Mouse (Mus musculus) embryonic facial prominence, embryonic 15.5 days (tissue): ENCODE results near the gene Fgfr3. TPM values are rescaled to one million over a fixed set of nuclear protein-coding genes. Genes with fewer than 3 reads are reported as not detected.

Experiments used
- ATAC-seq: fragments of 200-750 bp; cut with Nextera tagmentation; 2 replicates; pipeline ENCODE4 v1.8.0; 2017; ENCODE audit warnings: low read depth, moderate TSS enrichment; ENCODE audit not compliant: insufficient number of reproducible peaks, low FRiP score, low TSS enrichment
- H3K27ac ChIP-seq: fragments of 300-500 bp; sonication (generic); replicated peaks from 2 replicates; pipeline ENCODE4 v1.5.1; 2015; ENCODE audit warnings: mild to moderate bottlenecking, inconsistent platforms
- H3K27me3 ChIP-seq: fragments of 300-500 bp; sonication (generic); 2 replicates; pipeline ENCODE4 v1.6.1; 2015; ENCODE audit warnings: inconsistent platforms
- H3K36me3 ChIP-seq: fragments of 300-500 bp; sonication (generic); 2 replicates; pipeline ENCODE4 v1.6.1; 2015; ENCODE audit warnings: mild to moderate bottlenecking, inconsistent platforms
- H3K4me1 ChIP-seq: fragments of 300-500 bp; sonication (generic); 2 replicates; pipeline ENCODE4 v1.6.1; 2015; ENCODE audit warnings: inconsistent platforms
- H3K4me2 ChIP-seq: fragments of 300-500 bp; sonication (generic); replicated peaks from 2 replicates; pipeline ENCODE4 v1.6.1; 2015; ENCODE audit warnings: mild to moderate bottlenecking, inconsistent platforms
- H3K4me3 ChIP-seq: fragments of 300-500 bp; sonication (generic); replicated peaks from 2 replicates; pipeline ENCODE4 v1.5.1; 2015; ENCODE audit warnings: mild to moderate bottlenecking, inconsistent platforms
- H3K9ac ChIP-seq: fragments of 300-500 bp; sonication (generic); 2 replicates; pipeline ENCODE4 v1.6.1; 2015; ENCODE audit warnings: inconsistent platforms
- H3K9me3 ChIP-seq: fragments of 300-500 bp; sonication (generic); replicated peaks from 2 replicates; pipeline ENCODE4 v1.6.1; 2016; ENCODE audit warnings: inconsistent platforms
- WGBS: fragments of 180-500 bp; shearing (Covaris S2); methylation state at CpG from one replicate; pipeline ENCODE4 v1.1.7; 2015; 5-methylcytosine and 5-hydroxymethylcytosine counted together
- polyA plus RNA-seq: library from polyadenylated mRNA; unstranded; fragments of >200 nt; fragmentation: Nextera tagmentation; extraction: Ambion mirVana; gene quantifications from 2 replicates; pipeline ENCODE4 v1.2.1, GENCODE M21; 2015

Gene Fgfr3
- polyA plus RNA-seq, 1 experiment from 2014 or later = 34.6 TPM

GRCm38 (mm10) chr5:33688278-33689220 lies 32.9 kb upstream of the Fgfr3 start:
- 60% methylated on average over 14 of the region's 14 CpGs for whole genome bisulfite sequencing
- no peak for ATAC-seq
- Histone ChIP-seq H3K4me1 (peaks cover 53% of the 10 kb centered on the region), H3K9ac (no peak overlapping the region), H3K4me2 (no peak overlapping the region), H3K9me3 (no peaks in the 10 kb centered on the region), H3K27me3 (no peaks in the 10 kb centered on the region), H3K36me3 (no peaks in the 10 kb centered on the region), H3K27ac (0 out of 2 replicates have a peak overlapping the region, but pooled peaks have one; percentile 34), H3K4me3 (no peak overlapping the region)

- no peaks in the 10 kb centered on the region for H3K36me3 ChIP-seq
- 0 out of 2 replicates have a peak overlapping the region, but pooled peaks have one; percentile 34 for H3K27ac ChIP-seq
- H3K27me3 ChIP-seq = no peaks in the 10 kb centered on the region
- H3K4me2 ChIP-seq = no peak overlapping the region
- no peak overlapping the region for H3K4me3 ChIP-seq
- H3K4me1 ChIP-seq = peaks cover 52% of the 10 kb centered on the region
- 45% methylated on average over 20 of the region's 20 CpGs for WGBS
- H3K9me3 ChIP-seq = no peaks in the 10 kb centered on the region
- 0 out of 2 replicates have a peak, but pooled peaks have one; percentile 17 for ATAC-seq
- no peak overlapping the region for H3K9ac ChIP-seq
These were observed 32.1 kb upstream of the Fgfr3 start for GRCm38 (mm10) chr5:33689221-33689844.

- 76% methylated on average over 11 of the region's 11 CpGs for WGBS
These were observed 31.4 kb upstream of the Fgfr3 start for GRCm38 (mm10) chr5:33689852-33690645.

GRCm38 (mm10) chr5:33692393-33692792 lies 29.1 kb upstream of the Fgfr3 start:
- WGBS = 4% methylated on average over 24 of the region's 24 CpGs
- 0 out of 2 replicates have a peak, but pooled peaks cover 3% of the 10 kb centered on the region for H3K27me3 ChIP-seq
- H3K4me1 ChIP-seq = peaks cover 75% of the 10 kb centered on the region
- peak overlapping the region; percentile 36 for H3K4me2 ChIP-seq
- no peak overlapping the region for H3K9ac ChIP-seq
- no peak overlapping the region for H3K4me3 ChIP-seq
- H3K27ac ChIP-seq = peak overlapping the region; percentile 86
- peak; percentile 75 for ATAC-seq
- no peaks in the 10 kb centered on the region for H3K36me3 ChIP-seq
- H3K9me3 ChIP-seq = no peaks in the 10 kb centered on the region

More at GRCm38 (mm10) chr5:33689852-33690645, 31.4 kb upstream of the Fgfr3 start:
- ATAC-seq = no peak
- Histone ChIP-seq H3K4me3 (no peak overlapping the region), H3K9ac (no peak overlapping the region), H3K4me2 (no peak overlapping the region), H3K9me3 (no peaks in the 10 kb centered on the region), H3K36me3 (no peaks in the 10 kb centered on the region), H3K4me1 (peaks cover 52% of the 10 kb centered on the region), H3K27me3 (no peaks in the 10 kb centered on the region), H3K27ac (no peak overlapping the region)

- Histone ChIP-seq H3K9me3 (no peaks in the 10 kb centered on the region), H3K27me3 (0 out of 2 replicates have a peak, but pooled peaks cover 3% of the 10 kb centered on the region), H3K9ac (no peak overlapping the region), H3K4me3 (no peak overlapping the region), H3K4me2 (peak overlapping the region; percentile 88), H3K4me1 (peaks cover 77% of the 10 kb centered on the region), H3K36me3 (no peaks in the 10 kb centered on the region), H3K27ac (peak overlapping the region; percentile 82)
- no peak for ATAC-seq
- WGBS = 61% methylated on average over 9 of the region's 9 CpGs
These were observed 27.0 kb upstream of the Fgfr3 start for GRCm38 (mm10) chr5:33694461-33694847.

GRCm38 (mm10) chr5:33694848-33695717 lies 26.4 kb upstream of the Fgfr3 start:
- Histone ChIP-seq H3K9me3 (no peaks in the 10 kb centered on the region), H3K4me2 (peak overlapping the region; percentile 88), H3K4me1 (peaks cover 77% of the 10 kb centered on the region), H3K27ac (peak overlapping the region; percentile 82), H3K27me3 (0 out of 2 replicates have a peak, but pooled peaks cover 3% of the 10 kb centered on the region), H3K36me3 (no peaks in the 10 kb centered on the region), H3K4me3 (peak overlapping the region; percentile 50), H3K9ac (peak overlapping the region; percentile 39)
- ATAC-seq = peak; percentile 39
- WGBS = 2% methylated on average over 71 of the region's 71 CpGs

- ATAC-seq = peak; percentile 13; the same call in 1 of the 2 replicates
- peak overlapping the region; percentile 50 for H3K4me3 ChIP-seq
- H3K27me3 ChIP-seq = 0 out of 2 replicates have a peak, but pooled peaks cover 3% of the 10 kb centered on the region
- no peaks in the 10 kb centered on the region for H3K36me3 ChIP-seq
- peak overlapping the region; percentile 82 for H3K27ac ChIP-seq
- H3K9me3 ChIP-seq = no peaks in the 10 kb centered on the region
- H3K9ac ChIP-seq = peak overlapping the region; percentile 39
- WGBS = 4% methylated on average over 24 of the region's 24 CpGs
- H3K4me1 ChIP-seq = peaks cover 82% of the 10 kb centered on the region
- peak overlapping the region; percentile 88 for H3K4me2 ChIP-seq
These were observed 25.8 kb upstream of the Fgfr3 start for GRCm38 (mm10) chr5:33695718-33696121.

GRCm38 (mm10) chr5:33696430-33696829 lies 25.0 kb upstream of the Fgfr3 start:
- Histone ChIP-seq H3K4me1 (peaks cover 85% of the 10 kb centered on the region), H3K4me2 (no peak overlapping the region), H3K9ac (no peak overlapping the region), H3K9me3 (no peaks in the 10 kb centered on the region), H3K27ac (peak overlapping the region; percentile 82), H3K27me3 (0 out of 2 replicates have a peak, but pooled peaks cover 3% of the 10 kb centered on the region), H3K36me3 (no peaks in the 10 kb centered on the region), H3K4me3 (no peak overlapping the region)
- WGBS = 50% methylated on average over 5 of the region's 5 CpGs
- no peak for ATAC-seq

- peak overlapping the region; percentile 82 for H3K27ac ChIP-seq
- no peak overlapping the region for H3K9ac ChIP-seq
- WGBS = 81% methylated on average over 1 of the region's 1 CpGs
These were observed 23.9 kb upstream of the Fgfr3 start for GRCm38 (mm10) chr5:33697534-33697933.

GRCm38 (mm10) chr5:33697947-33698512 lies 23.4 kb upstream of the Fgfr3 start:
- peaks cover 71% of the 10 kb centered on the region for H3K4me1 ChIP-seq
- 22% methylated on average over 13 of the region's 13 CpGs for WGBS
- no peaks in the 10 kb centered on the region for H3K36me3 ChIP-seq
- no peak overlapping the region for H3K4me2 ChIP-seq
- ATAC-seq = no peak
- H3K27me3 ChIP-seq = 0 out of 2 replicates have a peak, but pooled peaks cover 3% of the 10 kb centered on the region
- peak overlapping the region; percentile 82 for H3K27ac ChIP-seq
- H3K9me3 ChIP-seq = no peaks in the 10 kb centered on the region
- no peak overlapping the region for H3K9ac ChIP-seq
- H3K4me3 ChIP-seq = no peak overlapping the region

More at GRCm38 (mm10) chr5:33697534-33697933, 23.9 kb upstream of the Fgfr3 start:
- Histone ChIP-seq H3K27me3 (0 out of 2 replicates have a peak, but pooled peaks cover 3% of the 10 kb centered on the region), H3K36me3 (no peaks in the 10 kb centered on the region), H3K4me3 (no peak overlapping the region), H3K4me1 (peaks cover 76% of the 10 kb centered on the region), H3K9me3 (no peaks in the 10 kb centered on the region), H3K4me2 (no peak overlapping the region)
- no peak for ATAC-seq
